Mouse (Mus musculus) small intestine, adult 2 months (tissue): Measurements from ENCODE around the gene Dmkn.

ENCODE experiments used
- CTCF ChIP-seq: fragments of 200-500 bp; IDR thresholded peaks from 2 replicates; pipeline ENCODE4 v1.5.1; 2012; ENCODE audit warnings: low read depth, mild to moderate bottlenecking, control low read depth, inconsistent platforms, low read length, moderate library complexity, mixed read lengths; ENCODE audit not compliant: insufficient replicate concordance, insufficient read length; ENCODE audit errors: extremely low read depth
- POLR2A ChIP-seq: fragments of 200-500 bp; IDR thresholded peaks from 2 replicates; pipeline ENCODE4 v1.6.1; 2012; ENCODE audit warnings: low read depth, mild to moderate bottlenecking, control low read depth, inconsistent platforms, low read length, moderate library complexity

- TF ChIP-seq CTCF (no peak), POLR2A (no peak)
These were observed 48.8 kb downstream of the Dmkn start for GRCm38 (mm10) chr7:30812291-30812807.
